Mouse (Mus musculus) kidney, postnatal 10 days (tissue): ENCODE results near the gene Ccdc182.

Experiments used
- DNase-seq: peaks from one replicate; pipeline ENCODE4 v3.0.0; 2021; ENCODE audit warnings: mixed read lengths

Ccdc182 gene

DNA sequence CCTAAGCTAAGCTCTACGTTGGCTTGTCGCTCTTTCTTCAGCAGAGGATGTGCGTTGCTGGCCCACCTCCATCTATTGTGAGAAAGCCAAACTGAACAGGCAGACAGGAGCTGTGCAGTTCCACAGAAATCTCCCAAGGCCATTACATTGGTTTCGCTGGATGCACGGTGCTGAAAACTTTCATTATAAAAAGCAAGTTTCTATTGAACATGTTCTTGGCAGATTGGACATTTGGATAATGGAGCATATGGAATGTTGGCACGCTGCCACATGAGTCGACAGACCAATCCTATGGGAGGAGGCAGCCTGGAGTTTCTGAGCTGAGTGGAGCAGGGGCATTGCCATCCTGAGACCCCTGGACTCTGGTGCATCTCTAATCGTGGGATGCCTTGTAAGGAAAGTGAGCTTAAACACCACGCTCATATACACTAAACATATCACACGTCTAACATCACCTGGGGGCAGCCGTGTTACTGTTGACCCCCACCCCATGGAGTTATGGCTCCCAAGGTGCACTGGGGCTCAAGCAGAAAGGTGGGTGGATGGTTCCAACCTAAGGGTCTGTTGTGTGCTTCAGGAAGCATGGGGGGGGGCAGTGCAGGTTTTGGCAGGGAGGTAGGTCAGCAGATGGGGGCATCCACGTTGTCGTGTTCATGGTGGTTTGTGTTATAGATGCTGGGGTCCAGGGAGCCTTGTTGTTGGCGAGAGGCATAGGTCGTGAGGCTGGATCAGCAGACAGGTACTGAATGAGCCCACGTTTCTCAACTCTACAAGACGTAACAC lies 35.1 kb downstream of the Ccdc182 start:
- DNase-seq, result no peak

DNA sequence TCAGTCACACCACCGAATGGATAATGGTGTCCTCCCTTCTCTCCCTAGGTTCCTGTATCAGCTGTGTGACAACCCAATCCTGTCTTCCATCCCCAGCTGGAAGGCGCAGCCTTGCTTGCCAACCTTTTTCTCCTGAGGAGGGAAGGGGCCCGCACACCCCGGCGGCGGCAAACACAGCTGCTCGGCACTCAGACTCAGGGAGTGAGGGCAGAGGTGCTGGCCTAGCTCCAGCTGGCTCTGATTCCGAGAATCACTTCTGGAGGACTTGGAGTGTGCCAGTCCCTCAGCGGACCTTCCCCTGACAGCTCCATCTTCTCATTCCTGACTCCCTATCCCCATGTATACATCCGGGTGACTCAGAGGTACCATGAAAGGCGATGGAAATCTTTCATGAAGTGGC lies 36.9 kb downstream of the Ccdc182 start:
- DNase-seq, result peak; percentile 70

DNA sequence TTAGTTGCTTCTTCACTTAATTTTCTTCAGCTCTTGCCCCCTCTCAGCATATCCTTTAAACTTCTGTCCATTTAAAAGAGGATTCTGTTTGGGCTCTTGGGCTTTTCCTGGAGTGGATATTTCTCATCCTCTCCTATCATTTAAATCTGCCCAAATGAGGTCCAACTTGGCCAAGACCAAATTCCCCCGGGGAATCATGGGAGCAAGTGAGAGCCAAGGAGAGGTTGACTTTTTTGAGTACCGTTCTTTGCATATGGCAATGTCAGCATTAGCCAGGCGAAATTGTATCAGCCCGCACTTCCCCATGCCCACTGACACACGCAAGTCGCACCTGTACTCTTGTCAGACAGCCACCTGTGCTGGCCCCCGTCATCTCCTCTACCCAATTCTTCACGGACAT lies 37.9 kb downstream of the Ccdc182 start:
- no peak for DNase-seq

DNA sequence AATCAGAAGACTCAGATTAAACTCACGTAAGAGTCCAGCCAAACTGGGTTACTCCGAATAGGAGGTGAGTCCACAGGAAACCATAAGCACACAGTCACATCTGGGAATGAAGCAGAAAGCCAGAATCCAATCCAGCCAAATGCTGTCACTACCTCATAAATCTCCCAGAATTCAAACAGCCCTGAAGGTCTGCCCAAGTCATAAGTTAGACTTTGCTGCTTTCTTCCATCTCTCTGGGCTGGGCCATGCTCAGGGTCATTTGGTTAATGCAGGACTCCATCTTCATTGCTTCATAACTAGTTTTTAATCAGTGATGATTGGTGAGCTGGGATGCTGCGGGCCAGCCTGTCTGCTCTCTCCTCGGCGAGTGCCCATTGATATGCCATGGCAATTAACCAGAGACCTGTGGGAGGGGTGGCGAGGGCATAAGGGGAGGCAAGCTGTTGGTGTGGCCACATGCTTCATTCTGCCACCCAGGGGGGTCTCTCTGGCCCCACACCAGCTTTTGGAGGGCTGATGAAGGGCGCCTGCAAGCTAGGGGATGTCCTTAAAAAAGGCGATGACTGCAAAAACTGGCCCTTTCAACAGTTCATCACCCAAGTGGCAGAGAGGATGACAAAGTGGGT lies 38.6 kb downstream of the Ccdc182 start:
- no peak for DNase-seq

DNA sequence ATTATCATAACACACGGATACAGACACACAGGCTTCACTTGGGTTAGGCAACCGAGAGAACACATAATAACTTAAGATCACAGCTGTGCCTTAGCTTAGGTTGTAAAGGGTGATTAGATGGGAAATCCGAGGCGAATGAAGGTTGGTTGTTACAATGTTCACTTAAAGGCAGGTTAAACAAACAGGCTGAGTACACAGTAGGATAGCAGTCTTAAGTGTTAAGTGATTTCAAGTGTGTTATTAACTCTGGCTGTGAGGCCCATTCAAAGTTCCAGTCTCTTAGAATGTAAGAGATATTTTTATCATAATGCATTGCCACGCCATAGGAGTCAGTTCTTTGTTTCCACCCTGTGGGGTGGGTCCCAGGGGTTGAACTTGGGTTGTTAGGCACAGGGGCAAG lies 41.0 kb downstream of the Ccdc182 start:
- DNase-seq, result no peak

DNA sequence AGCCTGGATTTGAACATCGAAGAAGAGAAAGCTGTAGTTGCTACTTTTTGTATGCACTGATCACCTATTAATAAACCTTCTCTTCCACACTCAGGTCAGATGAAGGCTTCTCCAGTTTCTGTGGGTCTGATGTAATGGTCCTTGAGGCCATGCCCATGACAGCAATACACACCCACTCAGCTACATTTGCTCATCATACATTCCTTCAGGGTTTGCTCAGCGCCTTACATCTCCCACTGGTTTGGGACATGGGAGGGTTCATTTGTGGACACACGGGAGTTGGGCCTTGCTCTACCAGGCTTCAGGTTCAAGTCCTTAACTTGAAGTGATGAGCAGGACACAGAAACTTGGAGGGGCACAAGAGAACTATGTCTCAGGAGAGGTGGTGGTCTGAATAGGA lies 44.1 kb downstream of the Ccdc182 start:
- no peak for DNase-seq
